Mouse (Mus musculus) heart, embryonic 14.5 days (tissue): Measurements from ENCODE around the gene Olfr876. TPM values are rescaled to one million over a fixed set of nuclear protein-coding genes. Genes with fewer than 3 reads are reported as not detected.

ENCODE experiments used
- ATAC-seq: fragments of 200-750 bp; cut with Nextera tagmentation; 2 replicates; pipeline ENCODE4 v1.8.0; 2017; ENCODE audit warnings: low read depth, moderate TSS enrichment; ENCODE audit not compliant: insufficient number of reproducible peaks, insufficient read depth, low FRiP score
- H3K27ac ChIP-seq, 2 experiments: fragments of 200-500 bp in 1 of 2; fragments of 300-500 bp in 1 of 2; sonication (generic) in 1 of 2; replicated peaks in 1 of 2; 2 replicates each; pipeline ENCODE4 v1.5.1; 2012 to 2014; ENCODE audit warnings: low read depth in 2 of 2, low read length in 2 of 2, control low read depth in 1 of 2, mild to moderate bottlenecking in 1 of 2, mixed read lengths in 1 of 2; ENCODE audit not compliant: control insufficient read depth in 1 of 2, insufficient read depth in 1 of 2
- H3K27me3 ChIP-seq: fragments of 300-500 bp; sonication (generic); 2 replicates; pipeline ENCODE4 v1.6.1; 2014; ENCODE audit warnings: mild to moderate bottlenecking, low read length, control low read depth; ENCODE audit not compliant: control insufficient read depth, insufficient read depth
- H3K36me3 ChIP-seq: fragments of 300-500 bp; sonication (generic); 2 replicates; pipeline ENCODE4 v1.6.1; 2014; ENCODE audit warnings: mild to moderate bottlenecking, control low read depth, low read length, mixed read lengths; ENCODE audit not compliant: control insufficient read depth, insufficient read depth
- H3K4me1 ChIP-seq, 2 experiments: fragments of 200-500 bp in 1 of 2; fragments of 300-500 bp in 1 of 2; sonication (generic) in 1 of 2; 2 replicates each; pipeline ENCODE4 v1.6.1; 2012 to 2014; ENCODE audit warnings: low read length in 2 of 2, control low read depth in 1 of 2, mixed read lengths in 1 of 2; ENCODE audit not compliant: control insufficient read depth in 2 of 2, insufficient read depth in 2 of 2
- H3K4me2 ChIP-seq: fragments of 300-500 bp; sonication (generic); 2 replicates; pipeline ENCODE4 v1.6.1; 2014; ENCODE audit warnings: mild to moderate bottlenecking, low read length
- H3K4me3 ChIP-seq, 2 experiments: fragments of 200-500 bp in 1 of 2; fragments of 300-500 bp in 1 of 2; sonication (generic) in 1 of 2; 2 replicates each; pipeline ENCODE4 v1.5.1; 2012 to 2014; ENCODE audit warnings: low read length in 2 of 2, mild to moderate bottlenecking in 2 of 2, control low read depth in 1 of 2, low read depth in 1 of 2, moderate library complexity in 1 of 2; ENCODE audit not compliant: control insufficient read depth in 1 of 2, insufficient read depth in 1 of 2
- H3K9ac ChIP-seq: fragments of 300-500 bp; sonication (generic); 2 replicates; pipeline ENCODE4 v1.6.1; 2014; ENCODE audit warnings: mild to moderate bottlenecking, low read length
- H3K9me3 ChIP-seq: fragments of 300-500 bp; sonication (generic); 2 replicates; pipeline ENCODE4 v1.6.1; 2016; ENCODE audit warnings: low read length, control low read depth; ENCODE audit not compliant: control insufficient read depth
- WGBS: fragments of 180-500 bp; shearing (Covaris S2); extraction: QIAGEN DNeasy Blood & Tissue Kit; methylation state at CpG from one replicate; pipeline ENCODE4 v1.1.7; 2014; 5-methylcytosine and 5-hydroxymethylcytosine counted together
- polyA plus RNA-seq: library from polyadenylated mRNA; unstranded; fragments of >200 nt; fragmentation: Nextera tagmentation; extraction: Ambion mirVana; gene quantifications from 2 replicates; pipeline ENCODE4 v1.2.1, GENCODE M21; 2014

Gene Olfr876
- polyA plus RNA-seq, 1 experiment from 2014 or later: not detected

- Histone ChIP-seq H3K36me3 (no peaks in the 10 kb centered on the region), H3K4me2 (no peak overlapping the region), H3K4me3 (no peak overlapping the region), H3K27ac (no peak overlapping the region), H3K9me3 (no peaks in the 10 kb centered on the region), H3K27me3 (no peaks in the 10 kb centered on the region), H3K4me1 (peaks cover 3 to 6% of the 10 kb centered on the region in 2 experiments; a peak in 3 of 4 replicates), H3K9ac (no peak overlapping the region)
- WGBS: 26% methylated on average over 2 of the region's 2 CpGs
- no peak for ATAC-seq
Observed at GRCm38 (mm10) chr9:37786411-37786810, 16.4 kb upstream of the Olfr876 start.

GRCm38 (mm10) chr9:37802055-37802454, 776 bp upstream of the Olfr876 start:
- ATAC-seq: no peak
- Histone ChIP-seq H3K27ac (no peak overlapping the region), H3K36me3 (no peaks in the 10 kb centered on the region), H3K27me3 (no peaks in the 10 kb centered on the region), H3K4me2 (no peak overlapping the region), H3K4me1 (no peaks in the 10 kb centered on the region; a peak in 1 of 4 replicates), H3K9ac (no peak overlapping the region), H3K9me3 (no peaks in the 10 kb centered on the region), H3K4me3 (no peak overlapping the region)
- 78% methylated on average over 4 of the region's 4 CpGs for WGBS

- ATAC-seq: no peak
Observed at GRCm38 (mm10) chr9:37807235-37807634, 4.4 kb downstream of the Olfr876 start.

GRCm38 (mm10) chr9:37808456-37808855, 5.6 kb downstream of the Olfr876 start:
- Histone ChIP-seq H3K4me1 (no peaks in the 10 kb centered on the region; a peak in 1 of 4 replicates), H3K36me3 (no peaks in the 10 kb centered on the region), H3K4me2 (no peak overlapping the region), H3K27ac (no peak overlapping the region), H3K27me3 (no peaks in the 10 kb centered on the region), H3K4me3 (no peak overlapping the region), H3K9me3 (no peaks in the 10 kb centered on the region), H3K9ac (no peak overlapping the region)
- WGBS: 73% methylated on average over 3 of the region's 3 CpGs
- no peak for ATAC-seq

More at GRCm38 (mm10) chr9:37807235-37807634, 4.4 kb downstream of the Olfr876 start:
- Histone ChIP-seq H3K9me3 (no peaks in the 10 kb centered on the region), H3K4me3 (no peak overlapping the region), H3K36me3 (no peaks in the 10 kb centered on the region), H3K9ac (no peak overlapping the region), H3K27me3 (no peaks in the 10 kb centered on the region), H3K4me2 (no peak overlapping the region), H3K4me1 (no peaks in the 10 kb centered on the region; a peak in 1 of 4 replicates), H3K27ac (no peak overlapping the region)

GRCm38 (mm10) chr9:37808976-37809375, 6.1 kb downstream of the Olfr876 start:
- Histone ChIP-seq H3K9ac (no peak overlapping the region), H3K36me3 (no peaks in the 10 kb centered on the region), H3K4me3 (no peak overlapping the region), H3K4me2 (no peak overlapping the region), H3K4me1 (no peaks in the 10 kb centered on the region; a peak in 1 of 4 replicates), H3K27me3 (no peaks in the 10 kb centered on the region), H3K9me3 (no peaks in the 10 kb centered on the region), H3K27ac (no peak overlapping the region)
- 17% methylated on average over 2 of the region's 2 CpGs for WGBS
- ATAC-seq: no peak

- Histone ChIP-seq H3K27ac (no peak overlapping the region), H3K4me1 (no peaks in the 10 kb centered on the region), H3K9ac (no peak overlapping the region), H3K9me3 (no peaks in the 10 kb centered on the region), H3K4me3 (no peak overlapping the region), H3K4me2 (no peak overlapping the region), H3K36me3 (no peaks in the 10 kb centered on the region), H3K27me3 (no peaks in the 10 kb centered on the region)
- no peak for ATAC-seq
- WGBS: 89% methylated on average over 3 of the region's 3 CpGs
Observed at GRCm38 (mm10) chr9:37814696-37815095, 11.9 kb downstream of the Olfr876 start.

- no peak overlapping the region for H3K4me3 ChIP-seq
- no peaks in the 10 kb centered on the region for H3K9me3 ChIP-seq
- H3K27me3 ChIP-seq: no peaks in the 10 kb centered on the region
- H3K4me2 ChIP-seq: no peak overlapping the region
- H3K27ac ChIP-seq: no peak overlapping the region
- no peaks in the 10 kb centered on the region for H3K4me1 ChIP-seq
- H3K9ac ChIP-seq: no peak overlapping the region
- ATAC-seq: no peak
- no peaks in the 10 kb centered on the region for H3K36me3 ChIP-seq
Observed at GRCm38 (mm10) chr9:37829881-37830280, 27.1 kb downstream of the Olfr876 start.

GRCm38 (mm10) chr9:37833341-37833740, 30.5 kb downstream of the Olfr876 start:
- Histone ChIP-seq H3K9me3 (no peaks in the 10 kb centered on the region), H3K27ac (no peak overlapping the region), H3K36me3 (no peaks in the 10 kb centered on the region), H3K27me3 (no peaks in the 10 kb centered on the region), H3K9ac (no peak overlapping the region), H3K4me1 (no peaks in the 10 kb centered on the region), H3K4me2 (no peak overlapping the region), H3K4me3 (no peak overlapping the region)
- 39% methylated on average over 1 of the region's 1 CpGs for WGBS
- no peak for ATAC-seq
